18 mouse cellular contexts compared by ENCODE assay signal in the genomic region with DNA sequence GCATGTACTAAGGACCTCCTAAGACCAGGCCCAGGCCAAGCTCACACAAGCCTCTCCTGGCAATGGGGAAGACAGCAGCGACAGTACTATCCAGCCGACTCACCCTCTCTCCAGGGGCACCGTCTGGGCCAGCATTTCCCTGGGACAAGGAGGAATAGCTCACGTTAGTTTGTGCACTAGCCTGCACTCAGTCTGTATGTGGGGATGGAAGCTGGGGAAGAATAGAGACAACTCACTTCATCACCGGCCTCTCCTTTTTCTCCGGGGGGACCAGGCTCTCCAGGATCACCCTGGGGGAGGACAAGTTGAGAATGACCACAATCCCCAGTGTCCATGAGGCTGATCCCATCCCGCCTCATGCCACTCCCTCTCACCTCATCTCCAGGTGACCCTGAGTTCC. TPM values are rescaled to one million over a fixed set of nuclear protein-coding genes. Genes with fewer than 3 reads are reported as not detected.
"Had no signal": no experiment of that assay in that cellular context is flagged by ENCODE, and none has a peak within 500 bp of the region (broad histone marks: within the 10 kb centered on the region; RNA-seq: fewer than 3 reads in every experiment).

No protein-coding gene starts in this region.

- H3K36me3 ChIP-seq: neural tube, embryonic 12.5 days; neural tube, embryonic 13.5 days; neural tube, embryonic 15.5 days had no signal

- H3K4me1 ChIP-seq: neural tube, embryonic 12.5 days; neural tube, embryonic 13.5 days; neural tube, embryonic 15.5 days; stomach, embryonic 15.5 days had no signal

- H3K27me3 ChIP-seq: neural tube, embryonic 12.5 days; neural tube, embryonic 13.5 days; neural tube, embryonic 15.5 days; stomach, embryonic 15.5 days had no signal

- DNase-seq: retina, postnatal 1 day; right cerebral cortex, adult 18-20 months; right cerebral cortex, postnatal 14 days; right cerebral cortex, postnatal 25 days; right cerebral cortex, postnatal 4 days; spleen, adult 18-20 months; thymus, adult 18-20 months; thymus, adult 2 months; thymus, postnatal 14 days; thymus, postnatal 25 days; thymus, postnatal 36 days; thymus, postnatal 4 days had no signal

- H3K9me3 ChIP-seq: neural tube, embryonic 12.5 days; neural tube, embryonic 13.5 days; neural tube, embryonic 15.5 days; stomach, embryonic 15.5 days had no signal

- H3K27ac ChIP-seq: neural tube, embryonic 12.5 days; neural tube, embryonic 13.5 days; neural tube, embryonic 15.5 days; stomach, embryonic 15.5 days; stomach, postnatal 0 days had no signal

- H3K4me3 ChIP-seq: neural tube, embryonic 12.5 days; neural tube, embryonic 13.5 days; neural tube, embryonic 15.5 days; stomach, embryonic 15.5 days had no signal

RNA-seq across cellular contexts. Expression of a gene that starts 8.9 kb away (rescaled TPM):
- total RNA-seq: neutrophil, adult 5-6 weeks had no signal
